Mouse (Mus musculus): ENCODE measurements at regions not wholly inside any gene's neighbourhood (a gene's known extent, or its start where the extent isn't known, plus 50 kb on each side); places are given as distances from the start of the nearest gene placed in this dataset.

- Histone ChIP-seq H3K27me3 (ENCODE audit: control insufficient read depth, insufficient read depth, low read length) (no peaks in the 10 kb centered on the region), H3K4me2 (ENCODE audit: low read depth) (no peak overlapping the region), H3K27ac (no peak overlapping the region), H3K4me3 (ENCODE audit: insufficient read depth in 1 of 2, low read depth in 2 of 2, low read length in 2 of 2) (no peak overlapping the region), H3K4me1 (replicated peaks; ENCODE audit: control insufficient read depth in 2 of 2, insufficient read depth in 2 of 2, low read length in 1 of 2) (no peaks in the 10 kb centered on the region), H3K9ac (replicated peaks) (no peak overlapping the region), H3K9me3 (ENCODE audit: control insufficient read depth, low read length) (no peaks in the 10 kb centered on the region), H3K36me3 (replicated peaks; ENCODE audit: control insufficient read depth, insufficient read depth, low read depth) (no peaks in the 10 kb centered on the region)
- TF ChIP-seq EP300 (IDR thresholded peaks at IDR 0.05; ENCODE audit: low read depth) (no peak), CTCF (IDR thresholded peaks at IDR 0.05; ENCODE audit: low read depth) (no peak)
- DNase-seq (ENCODE audit: low read depth in 3 of 3, low spot score in 3 of 3) (no peak), ATAC-seq (ENCODE audit: insufficient read depth) (no peak)
- 74% methylated on average over 7 of the region's 7 CpGs for WGBS (ENCODE audit: insufficient replicate concordance)
Measured at GRCm38 (mm10) chr3:21973681-21974080, 102.8 kb upstream of the Tbl1xr1 start.

- H3K27ac ChIP-seq: no peak overlapping the region
- no peak for TF ChIP-seq EP300 (IDR thresholded peaks at IDR 0.05; ENCODE audit: low read depth)
- no peak for TF ChIP-seq CTCF (IDR thresholded peaks at IDR 0.05; ENCODE audit: low read depth)
- H3K9me3 ChIP-seq (ENCODE audit: control insufficient read depth, low read length): no peaks in the 10 kb centered on the region
- no peaks in the 10 kb centered on the region for H3K4me1 ChIP-seq (replicated peaks; ENCODE audit: control insufficient read depth in 2 of 2, insufficient read depth in 2 of 2, low read length in 1 of 2)
- H3K9ac ChIP-seq (replicated peaks): no peak overlapping the region
- no peak overlapping the region for H3K4me2 ChIP-seq (ENCODE audit: low read depth)
- no peak for DNase-seq (ENCODE audit: low read depth in 3 of 3, low spot score in 3 of 3)
- 57% methylated on average over 2 of the region's 2 CpGs for WGBS (ENCODE audit: insufficient replicate concordance)
- no peaks in the 10 kb centered on the region for H3K27me3 ChIP-seq (ENCODE audit: control insufficient read depth, insufficient read depth, low read length)
- H3K36me3 ChIP-seq (replicated peaks; ENCODE audit: control insufficient read depth, insufficient read depth, low read depth): no peaks in the 10 kb centered on the region
- no peak overlapping the region for H3K4me3 ChIP-seq (ENCODE audit: insufficient read depth in 1 of 2, low read depth in 2 of 2, low read length in 2 of 2)
- ATAC-seq (ENCODE audit: insufficient read depth): no peak
Measured at GRCm38 (mm10) chr3:21974766-21975165, 101.7 kb upstream of the Tbl1xr1 start.

- no peak overlapping the region for H3K4me2 ChIP-seq (ENCODE audit: low read depth)
Measured at GRCm38 (mm10) chr3:21977775-21978174, 98.7 kb upstream of the Tbl1xr1 start.

GRCm38 (mm10) chr3:21982991-21983390 lies 93.5 kb upstream of the Tbl1xr1 start:
- peaks cover 8 to 23% of the 10 kb centered on the region in 2 experiments for H3K4me1 ChIP-seq (replicated peaks; ENCODE audit: control insufficient read depth in 2 of 2, insufficient read depth in 2 of 2, low read length in 1 of 2)
- ATAC-seq (ENCODE audit: insufficient read depth): no peak
- no peak overlapping the region for H3K4me3 ChIP-seq (ENCODE audit: insufficient read depth in 1 of 2, low read depth in 2 of 2, low read length in 2 of 2)
- H3K9me3 ChIP-seq (ENCODE audit: control insufficient read depth, low read length): no peaks in the 10 kb centered on the region
- no peaks in the 10 kb centered on the region for H3K36me3 ChIP-seq (replicated peaks; ENCODE audit: control insufficient read depth, insufficient read depth, low read depth)
- TF ChIP-seq EP300 (IDR thresholded peaks at IDR 0.05; ENCODE audit: low read depth): no peak
- no peak for TF ChIP-seq CTCF (IDR thresholded peaks at IDR 0.05; ENCODE audit: low read depth)
- H3K27me3 ChIP-seq (ENCODE audit: control insufficient read depth, insufficient read depth, low read length): no peaks in the 10 kb centered on the region
- no peak overlapping the region for H3K9ac ChIP-seq (replicated peaks)
- 52% methylated on average over 8 of the region's 8 CpGs for WGBS (ENCODE audit: insufficient replicate concordance)
- no peak overlapping the region for H3K27ac ChIP-seq
- DNase-seq (ENCODE audit: low read depth in 3 of 3, low spot score in 3 of 3): no peak
- no peak overlapping the region for H3K4me2 ChIP-seq (ENCODE audit: low read depth)

More at GRCm38 (mm10) chr3:21977775-21978174, 98.7 kb upstream of the Tbl1xr1 start:
- Histone ChIP-seq H3K4me1 (replicated peaks; ENCODE audit: control insufficient read depth in 2 of 2, insufficient read depth in 2 of 2, low read length in 1 of 2) (no peaks in the 10 kb centered on the region), H3K27ac (no peak overlapping the region), H3K4me3 (ENCODE audit: insufficient read depth in 1 of 2, low read depth in 2 of 2, low read length in 2 of 2) (no peak overlapping the region), H3K9me3 (ENCODE audit: control insufficient read depth, low read length) (no peaks in the 10 kb centered on the region), H3K27me3 (ENCODE audit: control insufficient read depth, insufficient read depth, low read length) (no peaks in the 10 kb centered on the region), H3K9ac (replicated peaks) (no peak overlapping the region), H3K36me3 (replicated peaks; ENCODE audit: control insufficient read depth, insufficient read depth, low read depth) (no peaks in the 10 kb centered on the region)
- ATAC-seq (ENCODE audit: insufficient read depth) (peak; percentile 47; the same call in 1 of the 2 replicates), DNase-seq (ENCODE audit: low read depth in 3 of 3, low spot score in 3 of 3) (no peak)
- TF ChIP-seq CTCF (IDR thresholded peaks at IDR 0.05; ENCODE audit: low read depth): no peak
- 29% methylated on average over 1 of the region's 1 CpGs for WGBS (ENCODE audit: insufficient replicate concordance)

GRCm38 (mm10) chr3:21983993-21984725 lies 92.3 kb upstream of the Tbl1xr1 start:
- WGBS (ENCODE audit: insufficient replicate concordance): 53% methylated on average over 2 of the region's 2 CpGs
- no peak for DNase-seq (ENCODE audit: low read depth in 3 of 3, low spot score in 3 of 3)

More at GRCm38 (mm10) chr3:21983993-21984725, 92.3 kb upstream of the Tbl1xr1 start:
- Histone ChIP-seq H3K27ac (no peak overlapping the region), H3K27me3 (ENCODE audit: control insufficient read depth, insufficient read depth, low read length) (no peaks in the 10 kb centered on the region), H3K4me2 (ENCODE audit: low read depth) (no peak overlapping the region), H3K4me1 (replicated peaks; ENCODE audit: control insufficient read depth in 2 of 2, insufficient read depth in 2 of 2, low read length in 1 of 2) (peaks cover 13 to 32% of the 10 kb centered on the region in 2 experiments), H3K9ac (replicated peaks) (no peak overlapping the region), H3K36me3 (replicated peaks; ENCODE audit: control insufficient read depth, insufficient read depth, low read depth) (no peaks in the 10 kb centered on the region), H3K4me3 (ENCODE audit: insufficient read depth in 1 of 2, low read depth in 2 of 2, low read length in 2 of 2) (no peak overlapping the region), H3K9me3 (ENCODE audit: control insufficient read depth, low read length) (no peaks in the 10 kb centered on the region)
- ATAC-seq (ENCODE audit: insufficient read depth): no peak
- TF ChIP-seq EP300 (IDR thresholded peaks at IDR 0.05; ENCODE audit: low read depth): no peak
- no peak for TF ChIP-seq CTCF (IDR thresholded peaks at IDR 0.05; ENCODE audit: low read depth)

Measured in liver, embryonic 14.5 days (tissue).